Mouse (Mus musculus): ENCODE data around the gene Pdhx. TPM values are rescaled to one million over a fixed set of nuclear protein-coding genes. Genes with fewer than 3 reads are reported as not detected.
A peak's percentile ranks its signal among the peaks of the same experiment; 100 is the strongest.

Gene Pdhx
- total RNA-seq (2021), result 10 to 100 TPM; 63.9 to 79.0 TPM
- long read RNA-seq, experiment 1, transcript Pdhx-201 (11 exons, 2,506 nt), result major isoform, 100 of 109 reads
- long read RNA-seq, experiment 1, partial matches to known transcripts, result 5 of 109 reads
- long read RNA-seq, experiment 1, other reads (novel, unspliced or antisense), result 4 of 109 reads
- long read RNA-seq, experiment 2, transcript Pdhx-201 (11 exons, 2,506 nt), result major isoform, 154 of 160 reads
- long read RNA-seq, experiment 2, partial matches to known transcripts, result 3 of 160 reads
- long read RNA-seq, experiment 2, other reads (novel, unspliced or antisense), result 3 of 160 reads

DNA sequence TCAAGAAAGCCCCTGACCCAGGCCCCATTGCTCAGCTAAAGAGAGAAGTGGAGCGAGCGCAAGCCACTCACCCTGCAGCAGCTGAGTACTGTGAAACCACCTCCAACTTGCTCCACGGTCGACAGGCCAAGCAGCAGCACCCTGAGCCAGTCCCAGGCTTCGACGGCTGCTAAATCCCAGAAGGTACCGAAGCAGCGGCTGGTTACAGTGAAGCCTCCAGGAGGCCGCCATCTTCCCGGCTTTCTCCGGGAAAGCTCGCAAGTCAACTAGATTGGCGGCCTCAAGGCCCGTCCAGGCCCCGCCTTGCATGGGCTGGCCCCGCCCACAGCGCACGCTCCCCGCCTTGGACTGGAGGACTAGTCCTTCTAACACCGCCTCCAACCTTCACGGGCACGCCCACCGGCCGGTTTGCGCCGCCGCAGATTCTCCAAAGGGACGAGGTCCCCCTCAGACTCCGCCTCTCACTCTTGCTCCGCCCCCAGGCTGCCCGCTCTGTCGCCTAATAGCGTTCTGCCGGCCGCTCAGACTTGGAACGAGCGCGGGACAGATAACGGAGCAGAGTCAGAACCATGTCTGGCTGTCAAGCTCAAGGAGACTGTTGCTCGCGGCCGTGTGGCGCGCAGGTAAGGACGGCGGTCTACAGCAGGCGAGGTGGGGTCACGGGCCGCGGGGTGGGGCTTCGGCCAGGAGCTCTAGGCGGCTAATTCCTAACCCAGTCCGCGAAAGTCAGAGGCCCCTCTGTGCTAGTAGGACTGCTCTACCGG lies at the start of gene Pdhx, which contains the start of gene Apip:
TSS of gene Pdhx (minus strand) at position 295 of the 764 bp plus-strand sequence.
TSS of gene Apip (plus strand) at position 457 of the 764 bp plus-strand sequence.
- peak; percentile 100 for DNase-seq

DNA sequence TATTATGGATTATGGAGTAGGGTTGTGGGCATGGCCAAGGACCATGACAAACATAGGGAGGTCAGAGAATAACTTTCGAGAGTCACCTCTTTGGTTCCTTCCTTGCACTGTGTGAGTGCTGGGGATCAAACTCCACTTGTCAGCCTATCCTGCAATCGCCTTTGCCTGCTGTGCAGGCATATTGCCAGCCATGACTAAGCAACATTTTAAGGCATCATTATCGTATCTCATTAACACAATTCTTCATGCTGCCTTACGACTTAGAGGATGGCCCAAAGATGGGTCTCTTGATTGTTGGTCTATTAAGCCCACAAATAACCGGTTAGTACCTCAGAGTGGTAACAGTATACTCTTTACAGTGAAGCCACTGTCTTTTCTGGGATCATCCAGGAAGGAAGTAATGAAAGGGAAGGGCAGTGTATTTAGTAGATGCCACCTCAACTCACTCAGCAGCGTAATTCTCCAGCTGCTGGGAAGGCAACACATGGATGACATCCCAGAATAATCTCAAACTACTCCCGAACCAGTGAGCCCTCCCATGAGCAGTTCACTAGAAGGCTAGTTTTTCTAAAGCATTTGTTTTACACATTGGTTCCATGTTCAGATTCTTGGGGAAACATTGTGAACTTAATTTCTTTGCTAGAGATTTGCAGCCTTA lies 46.0 kb upstream of the Pdhx start:
- DNase-seq, result no peak

DNA sequence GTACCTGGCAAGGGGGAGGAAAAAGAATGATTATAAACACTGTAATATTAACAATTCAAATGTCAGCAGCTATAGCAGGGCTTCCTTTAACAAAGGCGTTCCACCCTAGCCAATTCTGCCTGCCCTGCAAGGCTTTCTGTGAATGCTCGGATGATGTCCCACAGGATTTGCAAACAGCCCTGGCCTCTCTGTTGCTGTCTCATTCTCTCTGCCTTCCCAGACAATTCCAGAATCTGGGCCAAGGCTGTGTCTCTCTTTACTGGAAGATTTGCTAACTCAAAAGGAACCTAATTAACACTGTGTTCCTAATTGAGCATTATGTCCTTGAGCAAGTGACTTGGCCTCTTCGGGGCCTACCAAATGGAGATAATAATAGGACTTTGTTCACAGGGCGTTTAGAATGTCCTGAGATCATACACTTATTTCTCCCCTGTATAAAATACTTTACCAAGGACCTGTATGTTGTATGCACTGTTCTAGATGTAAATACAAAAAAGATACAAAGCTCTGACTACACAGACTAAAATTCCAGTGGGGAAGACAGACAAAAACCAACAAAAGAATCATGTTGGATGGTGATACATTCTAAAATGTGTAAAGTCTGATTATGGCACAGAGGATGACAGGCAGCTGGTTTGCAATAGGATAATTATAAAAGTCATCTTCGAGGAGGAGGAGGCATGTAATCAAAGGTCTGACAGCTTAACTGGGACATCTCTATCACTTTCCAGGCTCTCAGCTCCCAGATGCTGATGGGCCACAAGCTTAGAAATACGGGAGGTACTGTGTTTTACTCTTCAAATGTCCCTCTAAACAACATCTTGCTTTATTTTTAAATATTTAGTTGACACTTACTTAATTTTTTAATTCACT lies 45.2 kb upstream of the Pdhx start:
- DNase-seq, result no peak

DNA sequence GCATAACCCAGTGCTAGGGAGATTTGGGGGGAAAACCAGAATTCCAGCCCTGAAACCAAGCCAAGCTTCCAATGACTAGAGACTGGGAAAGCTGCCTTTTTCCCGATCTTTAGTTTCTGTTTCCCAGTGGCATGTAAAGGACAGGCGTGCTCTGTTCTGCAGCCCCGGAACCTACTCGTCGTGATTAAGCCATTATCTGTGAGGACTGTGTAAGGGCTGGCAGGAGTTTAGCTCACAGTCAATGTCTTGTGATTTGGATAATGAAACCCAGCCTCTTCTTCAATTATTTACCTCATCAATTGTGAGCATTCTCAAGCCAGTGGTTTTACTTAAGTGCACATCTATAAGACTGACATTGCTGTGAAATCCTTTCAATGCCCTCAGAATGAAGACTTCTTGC lies 43.9 kb upstream of the Pdhx start:
- no peak for DNase-seq

DNA sequence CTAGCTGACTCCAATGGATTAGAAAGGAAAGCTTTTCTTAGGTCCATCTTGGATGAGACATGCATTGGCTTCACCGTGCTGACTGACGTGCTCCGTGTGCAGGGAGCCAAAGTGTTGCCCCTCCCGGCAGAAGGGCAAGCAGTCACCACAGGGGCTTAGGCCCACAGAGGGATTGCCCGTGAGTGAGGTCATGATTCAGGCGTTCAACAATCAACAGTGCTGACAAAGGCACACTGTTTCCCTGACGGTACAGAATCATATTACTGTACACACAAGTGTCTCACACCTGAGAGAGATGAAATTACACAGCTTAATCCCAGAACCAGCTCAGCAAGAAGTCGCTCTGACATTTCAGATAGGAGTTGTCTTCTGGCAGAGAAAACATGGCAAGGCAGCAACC lies 38.4 kb upstream of the Pdhx start:
- no peak for DNase-seq

DNA sequence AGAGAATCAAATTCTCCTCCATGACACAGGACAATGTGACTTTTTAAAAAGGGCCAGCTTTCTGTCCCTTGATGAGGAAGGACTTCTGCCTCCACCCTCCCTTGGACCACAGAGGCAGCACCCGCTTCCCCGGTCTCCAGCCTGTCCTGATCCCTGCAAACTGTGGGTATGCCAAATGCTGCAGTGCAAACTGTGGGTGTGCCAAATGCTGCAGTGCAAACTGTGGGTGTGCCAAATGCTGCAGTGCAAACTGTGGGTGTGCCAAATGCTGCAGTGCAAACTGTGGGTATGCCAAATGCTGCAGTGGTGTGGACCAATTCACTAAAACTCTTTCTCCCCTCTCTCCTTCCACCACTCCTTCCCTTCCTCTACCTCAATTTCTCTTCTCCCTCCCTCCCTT lies 32.9 kb upstream of the Pdhx start:
- DNase-seq, result no peak

DNA sequence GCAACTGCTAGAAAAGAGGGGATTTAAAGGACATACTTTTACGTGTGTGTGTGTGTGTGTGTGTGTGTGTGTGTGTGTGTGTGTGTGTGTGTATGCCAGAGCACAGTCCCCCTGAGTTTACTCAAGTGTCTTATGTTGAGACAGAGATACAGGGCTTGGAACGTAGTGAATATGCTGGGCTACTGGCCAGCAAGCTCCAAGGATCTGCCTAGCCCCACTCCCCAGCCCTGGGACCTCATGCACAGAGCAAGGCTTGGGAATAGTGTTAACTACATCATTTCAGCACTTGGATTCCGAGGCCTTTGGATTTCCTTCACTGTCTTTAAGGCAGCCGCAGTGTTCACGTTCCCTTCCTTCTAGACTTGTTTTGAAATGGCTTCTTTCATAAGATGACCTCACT lies 29.3 kb upstream of the Pdhx start:
- DNase-seq, result no peak

DNA sequence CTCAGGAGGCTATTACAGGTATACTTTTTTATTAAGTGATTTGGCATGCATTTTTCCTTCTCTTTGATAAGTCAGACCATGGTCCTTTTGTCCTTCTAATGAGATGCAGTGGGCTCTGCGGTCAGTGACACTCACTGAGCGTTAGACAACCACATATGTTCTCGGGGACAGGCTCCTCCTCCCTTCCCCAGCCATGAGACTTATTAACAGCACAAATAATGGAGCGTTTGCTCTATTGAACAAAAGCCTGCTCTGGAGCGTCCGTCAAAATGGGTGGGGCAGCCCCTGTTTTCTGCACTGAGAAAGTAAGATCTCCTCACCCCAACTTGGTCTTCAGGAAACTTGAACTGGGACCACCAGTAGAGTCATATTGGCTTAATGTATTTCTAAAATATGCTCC lies 16.2 kb upstream of the Pdhx start:
- no peak for DNase-seq

DNA sequence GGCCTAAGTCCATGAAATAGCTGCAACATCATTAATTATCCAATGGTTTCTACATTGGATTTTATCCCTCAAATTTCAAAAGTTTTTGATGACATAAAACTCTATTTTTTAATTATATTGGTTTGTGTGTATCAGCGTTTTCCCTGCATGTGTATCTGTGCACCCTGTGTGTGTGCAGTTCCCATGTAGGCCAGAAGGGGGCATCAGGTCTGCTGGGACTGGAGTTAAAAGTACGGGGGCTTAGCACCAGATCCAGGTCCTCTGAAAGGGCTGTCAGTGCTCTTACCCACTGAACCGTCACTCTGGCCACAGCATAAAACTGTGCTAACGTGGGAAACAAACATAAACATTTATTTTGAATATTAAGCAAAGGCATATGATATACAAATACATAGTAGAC lies 14.8 kb upstream of the Pdhx start:
- no peak for DNase-seq

DNA sequence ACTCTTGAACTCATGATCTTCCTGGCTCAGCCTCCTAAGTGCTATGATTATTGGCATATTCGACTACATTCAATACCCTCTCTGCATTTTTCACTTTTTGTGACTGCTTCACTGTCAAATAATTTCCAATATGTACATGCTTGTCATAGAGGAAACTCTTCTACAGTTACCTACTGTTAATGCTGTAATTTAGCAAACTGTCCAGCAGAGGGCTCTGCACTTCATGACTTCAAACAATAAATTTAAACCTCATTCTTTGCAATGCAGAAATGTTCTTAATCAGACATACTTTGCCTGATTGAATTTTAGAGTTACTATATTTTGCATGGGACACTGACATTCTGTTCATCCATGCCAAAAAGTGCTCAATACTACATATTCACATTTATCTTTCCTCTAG lies 13.1 kb upstream of the Pdhx start:
- no peak for DNase-seq

DNA sequence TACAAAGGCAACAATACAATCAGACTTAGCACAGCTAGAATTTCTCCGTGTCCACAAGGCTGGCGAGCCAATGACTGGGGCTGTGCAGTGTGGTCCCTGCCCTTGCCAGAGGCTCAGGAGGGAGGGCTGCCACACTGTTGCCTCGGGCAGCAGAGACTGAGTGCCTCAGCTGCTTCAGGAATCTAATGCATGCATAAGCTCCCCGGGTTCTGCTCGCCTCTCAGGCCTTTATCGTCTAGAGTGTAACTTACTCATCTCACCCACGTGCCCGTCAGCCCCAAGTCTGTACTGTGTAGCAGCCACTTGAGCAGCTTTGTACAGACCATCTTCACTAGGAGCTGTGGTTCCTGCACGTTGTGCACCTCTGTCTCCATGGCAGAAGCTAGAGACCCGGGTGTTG lies 12.3 kb upstream of the Pdhx start:
- DNase-seq, result no peak

DNA sequence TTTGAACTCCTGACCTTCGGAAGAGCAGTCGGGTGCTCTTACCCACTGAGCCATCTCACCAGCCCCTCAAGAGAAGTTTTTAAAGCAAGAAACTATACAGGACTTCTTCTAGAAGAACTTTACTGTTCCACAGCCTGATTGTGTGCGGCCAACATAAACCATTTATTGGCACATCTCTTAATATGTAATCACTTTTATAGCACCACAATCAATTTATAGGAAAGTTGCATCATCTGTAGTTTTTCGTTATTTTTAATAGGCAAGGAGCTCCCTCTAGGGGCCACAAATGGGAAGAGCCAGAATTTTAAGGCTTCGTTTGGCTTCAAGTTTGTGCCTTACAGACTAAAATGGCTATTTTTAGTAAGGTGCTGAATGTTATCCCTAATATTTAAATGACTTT lies 11.1 kb upstream of the Pdhx start:
- DNase-seq, result no peak

DNA sequence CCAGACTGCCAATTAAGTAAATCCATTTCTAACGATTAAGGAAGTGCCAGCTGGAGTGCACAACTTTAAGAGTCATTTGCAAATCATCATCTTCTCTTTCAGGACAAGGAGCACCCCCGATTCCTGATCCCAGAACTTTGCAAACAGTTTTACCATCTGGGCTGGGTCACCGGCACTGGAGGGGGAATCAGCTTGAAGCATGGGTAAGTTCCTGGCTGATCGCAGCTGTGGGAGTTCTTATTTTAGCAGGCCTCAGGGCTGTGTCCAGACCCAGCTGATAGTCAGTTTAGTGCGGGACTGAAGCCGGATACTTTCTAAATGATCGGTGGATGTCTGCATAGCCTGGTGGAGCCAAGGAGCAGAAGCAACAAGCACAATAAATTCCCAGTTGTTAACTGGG lies 9.5 kb upstream of the Pdhx start:
- DNase-seq, result no peak

DNA sequence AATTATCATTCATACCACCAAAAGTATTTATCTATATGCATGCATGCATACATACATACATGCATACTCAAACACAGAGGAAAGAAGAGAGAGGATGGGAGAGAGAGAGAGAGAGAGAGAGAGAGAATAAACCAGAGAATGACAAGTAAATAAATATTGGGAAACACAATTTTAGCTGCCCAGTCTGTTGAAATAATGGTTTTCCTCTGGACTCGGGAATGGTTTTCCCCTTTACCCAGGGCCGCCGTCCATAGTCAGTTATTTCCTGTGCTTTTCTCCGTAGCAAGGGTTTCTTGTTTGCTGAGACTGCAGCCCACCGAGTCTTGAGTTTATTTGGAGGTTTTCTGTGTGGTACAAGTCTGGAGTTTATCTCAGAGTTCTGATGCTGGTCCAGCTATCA lies 8.4 kb upstream of the Pdhx start:
- no peak for DNase-seq

DNA sequence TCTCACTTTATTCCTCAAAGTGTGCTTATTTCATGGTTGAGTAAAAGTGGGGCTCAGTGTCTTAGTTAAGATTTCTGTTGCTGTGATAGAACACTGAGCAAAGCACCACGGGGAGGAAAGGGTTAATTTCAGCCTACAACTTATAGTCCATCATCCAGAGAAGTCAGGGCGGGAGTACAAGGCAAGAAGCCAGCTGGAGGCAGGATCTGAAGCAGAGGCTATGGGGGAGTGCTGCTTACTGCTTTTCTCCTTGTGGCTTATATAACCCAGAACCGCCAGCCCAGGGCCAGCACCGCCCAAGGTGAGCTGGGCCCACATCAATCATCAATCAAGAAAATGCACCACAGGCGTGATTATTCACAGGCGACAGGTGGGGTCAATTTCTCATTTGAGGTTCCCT lies 7.8 kb upstream of the Pdhx start:
- DNase-seq, result no peak

DNA sequence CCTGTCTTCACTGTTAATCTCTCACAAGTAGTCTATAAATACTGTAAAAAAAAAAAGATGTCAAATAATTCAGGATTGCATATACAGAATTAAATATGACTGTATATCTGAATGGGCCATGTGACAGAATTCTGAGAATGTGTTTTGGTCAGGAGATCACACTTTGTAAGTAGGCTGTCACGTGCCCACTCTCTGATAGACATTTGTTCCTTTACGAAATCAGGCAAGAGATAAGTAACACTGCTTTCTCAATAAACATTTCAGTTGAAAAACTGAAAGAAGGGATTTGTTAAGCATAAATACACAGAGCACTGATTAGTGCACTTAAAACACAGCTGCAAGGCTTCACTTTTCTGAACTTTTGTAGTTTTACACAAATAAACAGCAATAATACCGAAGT lies 2.7 kb downstream of the Pdhx start:
- no peak for DNase-seq

DNA sequence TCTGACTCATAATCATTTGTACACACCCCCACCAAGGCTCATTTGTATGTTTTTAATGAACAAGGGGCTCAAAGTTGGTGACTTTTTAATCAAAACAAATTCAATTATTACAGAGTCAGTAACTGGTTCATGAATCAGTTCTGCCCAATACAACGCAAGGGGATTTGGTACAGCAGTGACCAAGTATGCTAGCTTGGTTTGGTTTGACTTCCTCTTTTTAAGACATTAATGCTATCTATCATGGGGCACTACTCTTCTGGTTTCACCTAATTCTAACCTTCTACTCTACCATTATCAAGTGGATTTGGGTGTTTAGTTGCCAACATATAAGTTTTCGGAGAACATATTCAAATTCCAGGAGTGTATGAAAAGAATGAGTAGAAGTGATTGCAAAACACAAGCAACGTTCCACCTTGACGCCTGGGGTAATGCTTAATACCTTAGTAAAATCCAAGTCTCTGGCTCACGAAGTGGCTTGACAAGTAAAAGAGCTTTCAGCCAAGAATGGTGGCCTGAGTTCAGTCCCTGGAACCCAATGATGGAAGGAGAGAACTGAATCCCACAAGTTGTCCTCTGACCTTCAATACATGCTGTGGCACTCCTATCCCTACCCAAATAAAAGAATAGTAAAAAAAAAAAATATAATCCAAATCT lies 3.4 kb downstream of the Pdhx start:
- no peak for DNase-seq

DNA sequence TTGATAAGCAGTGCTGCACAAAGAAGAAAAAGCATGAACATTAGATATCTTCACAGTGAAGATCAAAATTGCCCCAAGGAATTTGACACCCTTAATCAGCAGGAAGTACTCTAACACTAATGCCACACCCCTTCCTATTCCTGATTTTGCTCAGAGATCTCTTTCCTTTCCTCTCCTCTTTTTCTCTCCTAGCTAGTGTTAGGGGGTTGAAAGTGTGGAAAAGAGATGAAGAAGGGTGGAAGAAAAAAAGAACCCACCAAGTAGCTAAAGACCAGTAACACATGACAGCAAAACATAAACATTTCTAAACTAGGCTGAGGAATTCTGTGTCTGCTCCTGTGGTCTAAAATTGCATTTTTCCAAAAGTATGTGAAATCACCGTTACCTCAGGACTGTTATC lies 4.7 kb downstream of the Pdhx start:
- DNase-seq, result no peak

DNA sequence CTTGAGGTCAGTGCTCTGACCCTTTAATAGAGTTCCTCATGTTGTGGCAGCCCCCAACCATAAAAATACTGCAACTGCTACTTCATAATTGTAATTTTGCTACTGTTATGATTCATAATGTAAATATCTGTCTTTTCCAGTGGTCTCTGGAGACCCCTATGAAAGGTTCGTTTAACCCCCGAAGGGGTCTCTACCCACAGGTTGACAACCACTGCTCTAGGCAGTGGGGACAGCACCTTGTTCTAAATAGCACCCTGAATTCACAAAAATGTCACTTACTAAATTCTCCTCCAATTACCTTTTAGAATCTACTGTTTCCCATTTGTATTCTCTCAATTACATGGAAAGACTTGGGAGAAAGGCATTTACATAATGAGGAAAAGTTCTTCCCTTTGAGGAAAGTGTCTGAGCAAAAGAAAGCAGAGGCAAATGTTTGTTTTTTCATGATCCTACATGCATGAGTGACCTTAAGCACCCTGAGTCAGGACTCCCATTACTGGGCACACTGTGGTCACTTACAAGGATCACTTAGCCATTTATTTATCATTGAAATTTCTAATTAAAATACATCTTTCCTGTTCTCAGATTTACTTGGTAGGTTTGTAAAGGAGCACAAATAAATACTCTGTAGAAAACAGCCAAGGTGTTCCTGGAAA lies 5.6 kb downstream of the Pdhx start:
- DNase-seq, result no peak

DNA sequence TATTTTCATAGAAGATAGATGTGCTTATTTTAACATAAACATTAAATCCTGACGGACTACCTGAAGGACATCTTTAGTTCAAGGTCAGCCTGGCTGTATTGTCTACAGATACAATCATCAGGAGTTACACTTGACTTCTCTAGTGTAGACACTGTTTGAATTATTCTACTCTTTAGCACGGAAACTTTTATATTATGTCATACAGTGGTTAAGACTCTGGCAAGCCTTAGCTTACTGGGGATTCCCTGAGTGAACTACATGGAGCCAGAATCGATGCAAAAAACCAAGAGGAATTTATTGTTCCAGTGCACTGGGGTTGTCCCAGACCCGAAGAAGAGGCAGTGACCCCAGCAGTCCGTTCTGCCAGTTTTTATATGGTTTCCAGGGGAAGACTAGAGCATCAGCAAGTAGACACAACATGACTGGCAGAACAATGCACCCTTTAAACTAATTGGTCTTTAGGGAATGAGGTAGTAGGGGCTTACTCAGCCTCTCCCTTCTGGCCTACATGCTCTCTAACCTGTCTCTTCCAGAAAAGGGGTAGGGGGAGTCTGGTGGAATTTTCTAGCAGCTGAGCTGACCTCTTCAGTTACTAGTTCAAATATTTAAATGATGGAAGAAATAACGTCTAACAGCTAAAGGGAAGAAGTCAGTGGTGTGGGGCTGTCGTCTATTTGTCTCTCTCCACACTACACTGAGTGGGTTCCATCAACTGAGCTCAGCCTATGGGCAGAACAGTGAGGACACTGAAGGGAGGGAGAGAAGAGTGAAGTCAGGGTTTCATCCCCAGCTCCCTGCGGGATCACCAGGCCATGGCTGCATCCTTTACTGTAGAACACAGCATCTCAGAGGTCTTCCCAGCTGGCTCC lies 6.4 kb downstream of the Pdhx start:
- DNase-seq, result no peak

All from gastrocnemius, postnatal 10 days (tissue).